Mouse (Mus musculus): ENCODE measurements at regions not wholly inside any gene's neighbourhood (a gene's known extent, or its start where the extent isn't known, plus 50 kb on each side); places are given as distances from the start of the nearest gene placed in this dataset.

- ATAC-seq (replicated peaks; ENCODE audit: poor library complexity, severe bottlenecking), result no peak
Measured at GRCm38 (mm10) chr8:103343891-103344290, 558.4 kb upstream of the Cdh11 start.

DNA sequence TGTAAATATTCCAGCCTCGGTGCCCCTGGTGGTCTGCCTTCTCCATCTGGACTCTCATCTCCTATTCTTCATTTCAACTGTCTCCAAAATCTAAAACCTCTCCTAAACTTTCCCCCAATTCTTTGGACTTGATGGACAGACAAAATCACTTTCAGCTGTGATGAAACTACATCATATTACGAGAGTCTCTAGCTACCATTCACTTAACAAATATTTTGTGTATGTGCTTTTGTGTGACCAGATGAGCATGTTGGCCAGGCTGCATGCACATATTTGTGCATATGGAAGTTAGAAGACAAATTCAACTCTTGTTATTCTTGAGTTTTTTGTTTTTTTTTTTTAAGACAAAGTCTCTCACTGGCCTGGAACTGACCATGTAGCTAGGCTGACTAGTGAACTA is 559.4 kb upstream of the Cdh11 start:
- no peak for ATAC-seq (replicated peaks; ENCODE audit: poor library complexity, severe bottlenecking)

DNA sequence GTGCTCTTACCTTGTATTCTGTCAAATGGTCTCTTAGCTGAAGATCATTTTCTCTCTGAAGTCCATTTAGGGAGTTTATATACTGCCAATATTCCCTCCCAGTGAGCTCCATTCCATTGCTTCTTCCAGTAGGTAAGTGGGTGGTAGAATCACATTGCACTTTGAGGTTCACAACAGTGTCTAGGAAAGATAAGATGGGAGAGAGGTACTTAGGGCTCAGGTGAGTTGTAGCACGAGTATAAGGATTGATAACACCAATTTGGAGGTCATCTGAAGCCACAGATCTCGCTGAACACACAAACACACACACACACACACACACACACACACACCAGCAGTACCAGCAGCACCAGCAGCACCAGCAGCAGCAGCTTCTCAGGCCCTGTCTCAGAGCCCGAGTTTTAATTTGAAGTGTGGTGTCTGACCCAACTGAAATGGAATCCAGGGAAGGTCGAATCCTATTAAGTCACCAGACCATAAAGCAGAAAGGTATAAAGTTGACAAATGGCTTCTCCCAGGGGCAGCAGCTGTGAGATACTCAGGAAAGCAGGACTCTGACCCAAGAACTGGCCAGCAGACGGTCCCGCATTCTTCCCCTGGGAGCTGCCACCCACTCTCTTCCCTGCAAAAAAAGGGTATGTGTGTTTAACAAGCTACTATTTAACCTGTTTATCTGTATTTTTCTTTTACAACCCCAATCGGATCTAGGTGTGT is 561.9 kb upstream of the Cdh11 start:
- no peak for ATAC-seq (replicated peaks; ENCODE audit: poor library complexity, severe bottlenecking)

GRCm38 (mm10) chr8:103361713-103362112 is 576.3 kb upstream of the Cdh11 start:
- ATAC-seq (replicated peaks; ENCODE audit: poor library complexity, severe bottlenecking), result no peak

DNA sequence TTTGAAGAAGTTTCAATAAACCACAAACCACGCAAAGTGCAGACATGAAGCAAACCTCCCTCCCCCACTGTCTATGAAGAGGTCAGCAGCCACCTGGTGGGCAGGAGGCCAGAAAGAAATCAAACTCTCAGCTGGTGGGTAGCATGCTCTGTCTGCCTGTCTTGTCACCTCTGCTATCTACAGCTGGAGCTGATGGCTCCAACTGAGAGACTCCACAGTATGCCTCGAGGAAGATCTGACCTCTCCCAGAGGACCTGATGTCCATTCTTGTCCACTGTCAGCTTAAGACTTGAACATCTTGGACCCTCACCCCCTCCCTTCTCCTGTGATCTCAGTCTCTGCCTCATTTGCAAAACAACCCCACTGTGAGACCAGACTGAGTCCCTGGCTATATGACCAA is 585.0 kb upstream of the Cdh11 start:
- ATAC-seq (replicated peaks; ENCODE audit: poor library complexity, severe bottlenecking), result no peak

GRCm38 (mm10) chr8:103373007-103373406 is 587.6 kb upstream of the Cdh11 start:
- no peak for ATAC-seq (replicated peaks; ENCODE audit: poor library complexity, severe bottlenecking)

- no peak for ATAC-seq (replicated peaks; ENCODE audit: poor library complexity, severe bottlenecking)
Measured at GRCm38 (mm10) chr8:103374151-103374550, 588.7 kb upstream of the Cdh11 start.

GRCm38 (mm10) chr8:103378545-103378944 is 593.1 kb upstream of the Cdh11 start:
- ATAC-seq (replicated peaks; ENCODE audit: poor library complexity, severe bottlenecking), result no peak

GRCm38 (mm10) chr8:103381575-103381974 is 596.1 kb upstream of the Cdh11 start:
- ATAC-seq (replicated peaks; ENCODE audit: poor library complexity, severe bottlenecking), result no peak

DNA sequence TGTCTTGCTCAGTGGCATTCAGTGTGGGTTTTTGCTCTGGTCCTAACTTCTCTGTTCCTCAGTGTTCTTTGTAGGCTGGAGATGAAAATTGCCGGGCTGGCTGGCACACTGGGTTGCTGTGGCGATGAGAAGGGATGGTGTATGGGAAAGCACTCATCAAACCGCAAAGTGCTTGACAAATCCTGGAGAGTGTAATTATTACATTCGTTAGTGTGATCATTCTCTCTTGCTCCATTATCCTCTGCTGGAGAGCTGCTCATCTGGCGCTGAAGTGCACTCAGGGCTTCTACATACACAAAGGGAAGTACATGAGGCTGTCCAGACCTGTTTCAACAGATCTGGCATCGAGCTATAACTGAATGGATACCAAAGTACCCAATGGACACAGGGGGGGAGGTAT is 605.9 kb upstream of the Cdh11 start:
- ATAC-seq (replicated peaks; ENCODE audit: poor library complexity, severe bottlenecking), result no peak

GRCm38 (mm10) chr8:103395316-103395715 is 609.9 kb upstream of the Cdh11 start:
- no peak for ATAC-seq (replicated peaks; ENCODE audit: poor library complexity, severe bottlenecking)

DNA sequence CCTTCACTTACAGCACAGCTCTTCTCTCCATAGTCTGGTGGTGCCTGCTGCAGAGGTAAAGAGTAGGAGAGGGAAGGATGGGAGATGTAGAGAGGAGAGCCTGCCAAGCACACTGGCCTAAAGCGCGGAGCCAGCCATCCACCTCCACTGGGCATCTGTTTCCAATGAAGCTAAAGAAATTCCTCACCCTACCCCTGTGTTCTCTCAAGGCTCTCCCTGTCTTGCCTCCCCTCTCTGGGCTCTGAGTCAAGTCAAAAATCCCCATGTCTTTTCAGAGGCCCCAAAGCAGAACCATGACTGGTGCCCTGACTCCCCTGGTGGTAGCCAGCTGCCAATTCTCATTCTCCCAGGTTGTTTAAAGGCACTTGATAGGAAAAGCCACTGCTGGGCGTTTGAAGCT is 612.7 kb upstream of the Cdh11 start:
- no peak for ATAC-seq (replicated peaks; ENCODE audit: poor library complexity, severe bottlenecking)

- no peak for ATAC-seq (replicated peaks; ENCODE audit: poor library complexity, severe bottlenecking)
Measured at GRCm38 (mm10) chr8:103399466-103399865, 614.0 kb upstream of the Cdh11 start.

DNA sequence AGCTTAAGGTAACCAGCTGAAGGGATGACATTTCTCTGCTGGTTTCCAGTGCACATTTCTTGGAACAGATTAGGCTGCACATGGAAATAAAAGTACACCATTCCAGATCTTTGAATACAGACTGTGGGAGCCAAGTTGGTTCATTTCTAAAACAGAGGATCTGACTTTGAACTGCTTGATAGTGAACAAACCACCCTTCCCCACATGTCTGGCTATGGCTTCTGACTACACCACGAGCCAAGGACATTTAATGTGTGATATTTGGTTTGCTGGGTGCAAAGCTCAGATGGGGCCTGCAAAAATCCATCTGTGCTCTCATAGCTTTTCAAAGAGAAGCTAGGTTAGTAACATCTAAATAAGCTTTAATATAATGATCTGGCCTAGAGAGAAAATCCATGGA is 614.7 kb upstream of the Cdh11 start:
- no peak for ATAC-seq (replicated peaks; ENCODE audit: poor library complexity, severe bottlenecking)

DNA sequence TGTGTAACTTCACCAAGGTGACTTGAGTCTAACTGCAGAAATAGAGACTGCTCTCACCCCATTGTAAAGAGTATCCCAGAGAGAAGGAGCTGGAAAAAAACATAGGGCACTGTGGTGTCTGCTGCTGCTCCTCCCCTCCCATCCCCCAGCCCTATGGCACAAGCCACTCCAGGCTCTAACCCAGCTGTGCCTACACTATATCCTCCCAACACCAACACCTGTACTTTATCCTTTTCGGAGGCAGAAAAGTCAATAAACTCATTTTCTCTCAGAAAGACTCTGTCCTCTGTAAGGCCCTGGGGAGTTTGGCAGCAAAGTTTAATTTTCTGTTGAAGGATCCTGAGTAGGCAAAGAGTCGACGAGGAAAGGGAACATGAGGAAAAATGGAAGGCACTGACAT is 617.3 kb upstream of the Cdh11 start:
- ATAC-seq (replicated peaks; ENCODE audit: poor library complexity, severe bottlenecking), result no peak

- ATAC-seq (replicated peaks; ENCODE audit: poor library complexity, severe bottlenecking), result no peak
Measured at GRCm38 (mm10) chr8:103403826-103404225, 618.4 kb upstream of the Cdh11 start.

GRCm38 (mm10) chr8:103405787-103406186 is 620.3 kb upstream of the Cdh11 start:
- no peak for ATAC-seq (replicated peaks; ENCODE audit: poor library complexity, severe bottlenecking)

GRCm38 (mm10) chr8:103406921-103407320 is 621.5 kb upstream of the Cdh11 start:
- no peak for ATAC-seq (replicated peaks; ENCODE audit: poor library complexity, severe bottlenecking)

DNA sequence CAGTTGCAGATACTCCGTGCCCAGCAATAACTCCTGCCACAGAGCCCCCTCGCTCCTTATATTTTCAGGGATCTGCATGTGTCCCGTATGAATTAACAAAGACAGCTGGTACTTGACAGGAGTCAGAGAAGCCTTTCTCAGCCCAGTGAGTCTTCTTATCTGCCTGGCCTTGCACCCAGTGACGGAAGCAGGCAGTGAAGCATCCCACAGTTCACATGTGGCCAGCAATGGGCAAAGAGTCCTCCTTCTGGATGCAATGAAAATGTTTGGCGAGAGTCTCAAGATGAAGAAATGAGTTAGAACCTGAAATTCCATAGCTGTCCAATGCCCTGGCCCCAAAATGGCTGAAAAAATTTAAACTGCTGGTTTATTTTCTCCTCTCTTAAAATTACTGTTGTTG is 622.2 kb upstream of the Cdh11 start:
- ATAC-seq (replicated peaks; ENCODE audit: poor library complexity, severe bottlenecking), result no peak

- ATAC-seq (replicated peaks; ENCODE audit: poor library complexity, severe bottlenecking), result no peak
Measured at GRCm38 (mm10) chr8:103408411-103408810, 623.0 kb upstream of the Cdh11 start.

DNA sequence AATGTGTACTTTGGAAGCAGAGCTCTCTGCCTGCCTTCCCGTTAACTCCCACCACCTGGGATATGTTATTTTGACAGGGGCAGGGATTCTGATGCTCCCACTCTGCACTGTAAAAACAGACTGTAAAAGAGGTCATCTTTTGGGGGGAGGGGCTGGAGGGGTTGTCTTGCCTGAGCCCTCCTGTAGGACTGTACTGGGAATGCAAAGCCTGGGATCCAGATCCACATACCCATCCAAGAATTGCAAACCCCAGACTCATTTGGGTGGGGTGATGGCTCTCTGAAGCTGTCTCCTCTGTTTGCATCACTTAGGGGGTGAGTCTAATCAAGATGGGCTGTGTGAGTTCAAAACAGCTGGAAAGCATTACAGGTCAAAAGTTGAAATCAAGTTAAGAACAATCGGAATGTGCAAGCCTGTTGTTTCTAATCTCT is 623.7 kb upstream of the Cdh11 start:
- no peak for ATAC-seq (replicated peaks; ENCODE audit: poor library complexity, severe bottlenecking)

GRCm38 (mm10) chr8:103412731-103413130 is 627.3 kb upstream of the Cdh11 start:
- ATAC-seq (replicated peaks; ENCODE audit: poor library complexity, severe bottlenecking), result no peak

Measured in granulocyte monocyte progenitor cell, adult 5-6 weeks (primary cell).